Comparison of ENCODE assay signal across 8 mouse cellular contexts in genomic region chr7:70365401-70365811, GRCm38 (mm10). TPM values are rescaled to one million over a fixed set of nuclear protein-coding genes. Genes with fewer than 3 reads are reported as not detected.
DNase-seq lines count a peak whose midpoint lies in the region; ATAC-seq and TF ChIP-seq lines count a peak whose summit lies in the region.

No protein-coding gene starts in this region.

- TF ChIP-seq CTCF in E14TG2a.4 (conservative IDR thresholded peaks at IDR 0.05; ENCODE audit: low read length) = no peak
- no peak for TF ChIP-seq CTCF in intestine, postnatal 0 days (IDR thresholded peaks at IDR 0.05; ENCODE audit: low read depth)

- H3K27me3 ChIP-seq in E14TG2a.4 (ENCODE audit: insufficient read depth, low read length) = peaks cover 87% of the 10 kb centered on the region
- H3K27me3 ChIP-seq in forebrain, embryonic 11.5 days (ENCODE audit: control insufficient read depth, insufficient read depth, low read length) = peaks cover 37% of the 10 kb centered on the region
- peaks cover 37% of the 10 kb centered on the region for H3K27me3 ChIP-seq in intestine, postnatal 0 days (replicated peaks; ENCODE audit: control insufficient read depth, insufficient read depth, low read length)

- H3K4me3 ChIP-seq in E14TG2a.4 (replicated peaks; ENCODE audit: low read length) = peak overlapping the region; percentile 32
- peak overlapping the region; percentile 79 for H3K4me3 ChIP-seq in forebrain, embryonic 11.5 days (ENCODE audit: low read depth, low read length)
- H3K4me3 ChIP-seq in intestine, postnatal 0 days (ENCODE audit: low read depth, low read length) = peak overlapping the region; percentile 42

- H3K9me3 ChIP-seq in E14TG2a.4 (ENCODE audit: low read length) = 0 out of 2 replicates have a peak, but pooled peaks cover 5% of the 10 kb centered on the region
- H3K9me3 ChIP-seq in forebrain, embryonic 11.5 days (ENCODE audit: control insufficient read depth, low read length) = no peaks in the 10 kb centered on the region
- no peaks in the 10 kb centered on the region for H3K9me3 ChIP-seq in intestine, postnatal 0 days (ENCODE audit: control insufficient read depth)

- H3K4me1 ChIP-seq in E14TG2a.4 (replicated peaks; ENCODE audit: low read depth, low read length) = peaks cover 51% of the 10 kb centered on the region
- H3K4me1 ChIP-seq in forebrain, embryonic 11.5 days (replicated peaks; ENCODE audit: control insufficient read depth, insufficient read depth, low read length) = 0 out of 2 replicates have a peak, but pooled peaks cover 4% of the 10 kb centered on the region
- no peaks in the 10 kb centered on the region; the same call in 1 of the 2 replicates for H3K4me1 ChIP-seq in intestine, postnatal 0 days (replicated peaks; ENCODE audit: control insufficient read depth, insufficient read depth, low read length)

- H3K36me3 ChIP-seq in E14TG2a.4 (ENCODE audit: insufficient read depth, low read length) = no peaks in the 10 kb centered on the region
- H3K36me3 ChIP-seq in forebrain, embryonic 11.5 days (ENCODE audit: control insufficient read depth, insufficient read depth, low read length) = no peaks in the 10 kb centered on the region
- H3K36me3 ChIP-seq in intestine, postnatal 0 days (ENCODE audit: control insufficient read depth, insufficient read depth) = no peaks in the 10 kb centered on the region

- peak overlapping the region; percentile 59 for H3K4me2 ChIP-seq in forebrain, embryonic 11.5 days (ENCODE audit: low read depth, low read length, severe bottlenecking)
- H3K4me2 ChIP-seq in intestine, postnatal 0 days (replicated peaks; ENCODE audit: low read depth) = peak overlapping the region; percentile 77

- WGBS in forebrain, embryonic 11.5 days = under 1% methylated on average over 17 of the region's 17 CpGs
- under 1% methylated on average over 17 of the region's 17 CpGs for WGBS in intestine, postnatal 0 days

- H3K9ac ChIP-seq in forebrain, embryonic 11.5 days (ENCODE audit: low read length) = peak overlapping the region; percentile 88
- peak overlapping the region; percentile 28 for H3K9ac ChIP-seq in intestine, postnatal 0 days (ENCODE audit: low read depth, low read length)

- DNase-seq in adrenal gland, adult (ENCODE audit: inconsistent age in 2 of 2, low spot score in 1 of 2) = peak; percentile 83 to 95
- no peak for DNase-seq in adrenal gland, adult 8-10 months
- DNase-seq in forebrain, embryonic 11.5 days (ENCODE audit: low spot score) = peak; percentile 77
- peak; percentile 60 to 72 for DNase-seq in lung, postnatal 4 days
- peak; percentile 50 for DNase-seq in testis, postnatal 10 days (ENCODE audit: low spot score)

- ATAC-seq in forebrain, embryonic 11.5 days (replicated peaks; ENCODE audit: low FRiP score) = no peak
- no peak for ATAC-seq in intestine, postnatal 0 days
- no peak for ATAC-seq in megakaryocyte-erythroid progenitor cell, adult 5-6 weeks (replicated peaks; ENCODE audit: low FRiP score, low TSS enrichment, poor library complexity, severe bottlenecking)

- peak overlapping the region; percentile 91 for H3K27ac ChIP-seq in forebrain, embryonic 11.5 days (ENCODE audit: low read depth, low read length)
- H3K27ac ChIP-seq in intestine, postnatal 0 days (ENCODE audit: low read depth, low read length) = no peak overlapping the region; the same call in 1 of the 2 replicates

RNA-seq across cellular contexts. Expression of gene Nr2f2, which starts 1.1 kb away (rescaled TPM):
- 100 to 1,000 TPM; 108 to 141 (median 120) TPM for total RNA-seq in adrenal gland, adult 8-10 months (2022)
- 124 and 137 TPM in 2 replicates for polyA plus RNA-seq in forebrain, embryonic 11.5 days (2014; fragmentation: Nextera tagmentation; extraction: Ambion mirVana)
- polyA plus RNA-seq in intestine, postnatal 0 days (2015; fragmentation: Nextera tagmentation; extraction: Ambion mirVana) = 17.9 and 19.1 TPM in 2 replicates
- not detected in 2 replicates for total RNA-seq in megakaryocyte-erythroid progenitor cell, adult 5-6 weeks (2014; fragmentation: Nextera tagmentation)
- not detected in 2 replicates for total RNA-seq in megakaryocyte-erythroid progenitor cell, adult 5-6 weeks (2017)

Comparison
In these comparisons a context has a peak if more than half of its experiments do, and no peak if none do; other contexts are left out.
1. RNA of gene Nr2f2, which starts 1.1 kb away (total RNA-seq): 108 to 141 TPM in adrenal gland, adult 8-10 months; not detected in megakaryocyte-erythroid progenitor cell, adult 5-6 weeks; every median in the first group is over 100 times any median in the second.
2. Peak in every context shown above with its lines, with median percentiles within 50 percentile points of each other: H3K4me3 ChIP-seq.